Mouse (Mus musculus) neutrophil, adult 5-6 weeks (primary cell): Measurements from ENCODE around the gene Cox7a2. TPM values are rescaled to one million over a fixed set of nuclear protein-coding genes. Genes with fewer than 3 reads are reported as not detected.
A peak's percentile ranks its signal among the peaks of the same experiment; 100 is the strongest.

ENCODE experiments used
- ATAC-seq: fragments of 151-379, 151-347 bp; 2 replicates; pipeline ENCODE4 v1.8.0; 2017; ENCODE audit warnings: mild to moderate bottlenecking, moderate TSS enrichment; ENCODE audit not compliant: insufficient number of reproducible peaks, poor library complexity, low FRiP score, severe bottlenecking; ENCODE audit errors: extremely low read depth
- total RNA-seq: library from RNA; stranded (forward); fragments of 200-1000 nt; gene quantifications from 2 replicates; pipeline ENCODE4 v1.2.3, GENCODE M21; 2017

Cox7a2 gene
- total RNA-seq: 38.3 and 41.0 TPM in 2 replicates

DNA sequence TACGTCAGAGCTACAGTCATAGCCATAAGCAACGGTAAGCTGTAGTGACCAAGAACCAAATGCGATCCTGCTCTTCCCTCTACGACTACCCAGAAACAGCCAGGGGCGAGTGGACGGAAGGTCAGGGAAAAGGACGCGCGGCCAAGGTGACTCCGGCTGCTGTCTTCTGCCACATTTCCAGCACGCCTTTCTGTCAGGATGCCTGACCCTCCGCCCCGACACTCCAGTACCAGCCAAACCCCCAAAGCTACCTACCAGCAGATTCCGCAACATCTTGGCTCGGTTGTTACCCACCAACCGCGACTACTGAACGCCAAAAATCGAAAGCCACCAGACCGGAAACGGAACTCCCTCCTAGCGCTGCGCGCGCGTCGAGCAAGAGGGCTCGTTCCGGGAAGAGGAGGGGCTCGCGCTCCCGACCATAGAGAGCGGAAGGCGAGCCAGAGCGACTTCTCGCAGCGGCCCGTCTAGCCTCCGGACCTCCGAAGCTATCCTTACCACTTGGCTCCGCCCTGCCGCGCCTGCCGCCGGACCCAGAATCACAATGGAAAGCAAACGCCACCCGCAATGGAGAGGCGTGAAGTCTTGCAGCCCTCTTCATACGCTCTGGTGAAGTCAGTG lies at the start of gene Cox7a2:
Cox7a2 (minus strand) TSS at position 494 of the 621 bp plus-strand sequence.
- ATAC-seq: peak; percentile 99

DNA sequence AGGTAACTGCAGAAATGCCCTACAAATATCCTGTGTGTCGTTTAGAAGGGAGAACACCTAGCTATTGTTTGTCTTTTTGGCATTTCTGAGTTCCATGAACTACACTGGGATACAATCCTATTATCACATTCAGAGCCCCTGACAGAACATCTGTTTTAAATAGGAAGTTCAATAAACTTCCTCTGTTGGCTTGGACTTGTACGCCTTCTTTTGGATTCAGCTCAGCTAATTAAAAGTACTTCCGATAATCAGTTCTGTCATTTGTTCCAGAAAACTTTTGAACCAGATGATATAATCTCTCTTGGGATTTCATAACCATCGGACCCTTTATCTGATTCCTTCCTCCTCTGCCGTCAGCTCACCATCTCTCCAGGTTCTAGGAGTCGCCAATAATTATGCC lies 49.7 kb upstream of the Cox7a2 start:
- no peak for ATAC-seq

DNA sequence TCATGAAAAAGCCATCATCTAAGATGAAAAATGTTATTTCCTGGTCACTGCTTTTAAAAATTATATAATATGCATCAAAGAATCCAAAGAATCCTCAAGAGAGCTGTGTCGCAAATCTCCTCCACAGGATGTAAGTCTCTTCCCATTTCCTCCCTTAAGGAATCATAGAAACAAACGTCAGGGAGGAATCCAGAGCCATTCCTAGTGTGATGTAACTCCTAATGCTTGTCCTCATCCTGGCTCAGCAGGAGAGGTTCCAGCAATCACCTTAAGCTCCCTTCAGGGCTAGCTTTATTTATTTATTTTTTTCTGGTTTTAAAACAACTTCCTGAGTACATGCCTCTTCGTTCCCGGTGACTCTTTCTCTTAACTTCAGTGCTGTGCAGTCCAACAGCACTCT lies 47.5 kb upstream of the Cox7a2 start:
- no peak for ATAC-seq

GRCm38 (mm10) chr9:79806317-79807075 lies 46.8 kb upstream of the Cox7a2 start:
- peak; percentile 74 for ATAC-seq

GRCm38 (mm10) chr9:79805426-79805825 lies 45.7 kb upstream of the Cox7a2 start:
- no peak for ATAC-seq

GRCm38 (mm10) chr9:79796461-79797135 lies 36.9 kb upstream of the Cox7a2 start:
- no peak for ATAC-seq

GRCm38 (mm10) chr9:79795076-79795475 lies 35.4 kb upstream of the Cox7a2 start:
- ATAC-seq: no peak

- peak; percentile 90 for ATAC-seq
Observed at GRCm38 (mm10) chr9:79792841-79793835, 33.5 kb upstream of the Cox7a2 start, which contains the start of gene Tmem30a. Gene Tmem30a (minus strand): TSS chr9:79793507.

GRCm38 (mm10) chr9:79785794-79786085 lies 26.1 kb upstream of the Cox7a2 start:
- ATAC-seq: no peak

GRCm38 (mm10) chr9:79784934-79785793 lies 25.5 kb upstream of the Cox7a2 start:
- ATAC-seq: no peak

- ATAC-seq: no peak
Observed at GRCm38 (mm10) chr9:79784439-79784838, 24.8 kb upstream of the Cox7a2 start.

DNA sequence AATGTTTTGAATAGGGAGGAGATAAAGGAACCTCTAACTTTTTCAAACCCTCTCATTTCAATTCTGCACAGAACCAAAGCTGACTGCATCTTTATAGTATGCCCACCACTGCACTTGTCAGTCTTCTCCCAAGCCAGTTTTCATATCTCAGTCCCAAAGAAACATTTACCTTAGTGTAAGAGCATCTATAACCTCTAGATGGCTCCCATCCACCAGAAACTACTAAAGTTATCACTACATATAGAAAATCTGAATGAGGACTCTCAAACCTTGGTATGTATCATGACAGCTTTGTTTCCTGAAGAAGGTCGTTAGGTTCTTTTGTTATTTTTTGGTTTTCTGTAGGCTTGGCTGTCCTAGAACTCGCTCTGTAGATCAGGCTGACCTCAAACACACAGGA lies 19.7 kb upstream of the Cox7a2 start:
- ATAC-seq: peak; percentile 46; the same call in 1 of the 2 replicates

GRCm38 (mm10) chr9:79766991-79767545 lies 7.4 kb upstream of the Cox7a2 start:
- no peak for ATAC-seq

DNA sequence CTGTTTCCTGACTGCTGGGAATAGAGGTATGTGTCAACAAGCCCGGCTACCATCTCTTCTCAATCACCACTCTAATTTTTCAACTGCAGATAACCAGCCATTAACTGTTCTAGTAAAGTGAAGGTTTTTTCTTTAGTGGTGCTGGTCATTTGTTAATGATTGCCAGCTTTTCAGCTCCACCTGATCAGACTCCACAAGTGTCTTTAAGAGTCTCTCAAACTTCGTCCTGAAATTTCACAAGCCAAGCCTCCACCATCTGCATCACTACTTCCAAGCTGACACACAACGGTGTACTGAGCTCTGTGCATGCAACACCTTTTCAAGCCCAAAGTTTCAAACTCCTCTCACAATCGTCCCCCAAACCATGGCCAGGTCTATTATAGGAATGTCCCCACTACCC lies 5.7 kb upstream of the Cox7a2 start:
- ATAC-seq: no peak

DNA sequence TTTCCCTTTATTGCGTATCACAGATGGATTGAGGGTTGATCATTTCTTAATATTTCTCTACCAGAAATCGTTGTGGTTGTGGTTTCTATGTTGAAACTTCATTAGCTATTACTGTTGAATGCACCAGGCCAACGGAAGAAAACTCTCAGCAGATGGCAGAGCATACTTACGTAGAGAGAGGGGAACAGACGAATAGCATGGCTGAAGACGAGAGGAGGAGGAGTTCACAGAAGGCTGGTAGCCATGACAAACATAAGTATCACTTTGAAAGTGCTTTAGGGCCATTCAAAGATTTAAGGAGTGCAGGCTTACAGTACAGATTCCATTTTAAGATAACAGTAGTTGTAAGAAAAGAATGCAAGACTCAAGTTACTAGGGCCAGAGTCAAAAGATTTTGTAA lies 2.8 kb upstream of the Cox7a2 start:
- ATAC-seq: no peak

DNA sequence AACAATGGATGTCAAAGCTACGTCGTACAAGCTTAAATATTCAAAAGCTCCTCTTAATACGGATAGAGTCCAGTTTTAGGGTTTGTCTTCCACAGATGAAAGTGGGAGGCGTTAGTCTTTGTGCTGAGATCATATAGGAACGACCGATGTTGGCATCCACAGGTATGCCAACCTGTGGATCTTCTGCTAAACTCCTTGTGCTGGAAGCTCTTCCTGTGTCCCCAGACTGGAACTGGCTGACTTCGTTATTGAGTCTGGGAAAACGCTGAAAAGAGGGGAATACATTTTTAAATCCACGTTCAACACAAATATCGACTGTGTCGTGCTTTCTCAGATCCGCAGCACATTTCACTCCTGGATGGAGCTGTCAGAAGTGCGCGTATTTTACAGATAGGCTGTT lies 398 bp upstream of the Cox7a2 start:
- ATAC-seq: no peak

GRCm38 (mm10) chr9:79755311-79755710 lies 4.4 kb downstream of the Cox7a2 start:
- no peak for ATAC-seq

DNA sequence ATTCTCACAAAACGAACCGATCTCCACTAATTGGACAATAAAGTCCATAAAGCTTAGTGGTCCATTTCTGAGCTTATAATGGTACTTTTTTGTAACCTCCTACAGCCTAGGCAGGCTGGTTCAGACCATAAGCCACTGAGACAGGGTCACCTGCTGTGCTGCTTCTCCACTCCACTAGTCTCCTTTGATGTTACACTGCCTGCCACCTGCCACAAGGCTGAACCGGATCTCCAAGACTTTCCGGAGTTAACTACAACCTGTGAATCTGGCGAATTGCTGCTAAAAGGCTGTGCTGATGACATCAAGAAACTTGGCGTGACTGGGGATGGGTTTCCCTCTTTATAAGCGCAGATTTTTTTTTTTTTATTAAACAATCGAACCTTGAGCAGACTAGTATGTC lies 7.8 kb downstream of the Cox7a2 start:
- no peak for ATAC-seq
